Mouse (Mus musculus) layer of hippocampus, adult 2 months (tissue): ENCODE results near the gene Rab14. TPM values are rescaled to one million over a fixed set of nuclear protein-coding genes. Genes with fewer than 3 reads are reported as not detected.
A peak's percentile ranks its signal among the peaks of the same experiment; 100 is the strongest.

Experiments
- DNase-seq, 2 experiments: peaks; one replicate each; pipeline ENCODE4 v3.0.0; 2022; ENCODE audit warnings: low spot score in 2 of 2
- H3K27ac ChIP-seq: fragments of 200-600 bp; 2 replicates; pipeline ENCODE4 v1.8.1; 2022
- H3K4me3 ChIP-seq: fragments of 200-600 bp; 2 replicates; pipeline ENCODE4 v1.8.1; 2022; ENCODE audit warnings: mild to moderate bottlenecking
- CTCF ChIP-seq: fragments of 200-600 bp; conservative IDR thresholded peaks from 2 replicates; pipeline ENCODE4 v1.8.1; 2022; ENCODE audit warnings: antibody characterized with exemption, mild to moderate bottlenecking, moderate library complexity
- long read RNA-seq, 2 experiments: library from polyadenylated mRNA; stranded (forward); transcript quantifications; one replicate each; pipeline ENCODE4 v2.0.0; 2021; ENCODE audit warnings: borderline mapping rate in 2 of 2
- total RNA-seq, 2 experiments: library from RNA; stranded (reverse); gene quantifications; 2 replicates each; pipeline ENCODE4 v1.2.3; 2021

Rab14 gene
- 100 to 1,000 TPM; 234 to 238 TPM for total RNA-seq
- long read RNA-seq, experiment 1, transcript Rab14-201 (8 exons, 3,081 nt) = major isoform, 286 of 307 reads
- long read RNA-seq, experiment 1, partial matches to known transcripts = 6 of 307 reads
- long read RNA-seq, experiment 1, other reads (novel, unspliced or antisense) = 15 of 307 reads
- long read RNA-seq, experiment 2, transcript Rab14-201 (8 exons, 3,081 nt) = major isoform, 425 of 452 reads
- long read RNA-seq, experiment 2, partial matches to known transcripts = 8 of 452 reads
- long read RNA-seq, experiment 2, other reads (novel, unspliced or antisense) = 18 of 452 reads

DNA sequence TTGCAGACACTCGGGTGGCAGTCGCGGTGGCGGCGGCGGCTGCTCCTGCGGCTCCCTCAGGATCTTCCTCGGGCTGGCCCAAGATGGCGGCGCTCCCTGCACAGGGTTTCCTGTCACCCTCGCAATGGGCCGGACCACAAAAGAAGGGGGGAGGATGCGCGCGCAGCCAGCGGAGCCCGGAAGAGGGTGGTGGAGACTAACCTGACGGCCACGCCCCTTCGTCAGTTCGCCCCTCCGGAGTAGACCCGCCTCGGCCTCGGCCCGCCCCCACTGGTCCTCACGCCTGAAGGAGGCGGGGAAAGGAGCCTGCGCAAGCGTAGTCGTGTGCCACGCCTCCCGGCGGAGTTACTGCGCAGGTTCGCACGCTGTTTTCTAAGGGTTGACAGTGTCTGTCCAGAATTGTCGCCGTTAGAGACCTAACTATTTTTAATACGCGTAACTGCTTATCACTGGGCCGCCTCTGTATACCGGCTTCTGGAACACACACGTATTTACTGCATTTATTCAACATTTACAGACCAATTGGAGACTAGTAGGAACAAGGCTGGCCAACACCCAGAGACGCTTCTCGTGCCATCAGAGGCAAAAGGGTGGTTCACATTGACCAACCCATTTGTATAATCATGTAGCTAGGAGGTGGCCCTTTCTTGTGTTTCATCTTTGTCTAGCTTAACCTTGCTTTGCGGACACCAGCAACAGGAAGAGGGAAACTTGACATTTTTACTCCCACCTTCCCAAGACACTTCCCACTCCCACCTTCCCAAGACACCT is at the start of gene Rab14:
TSS of gene Rab14 (minus strand) at position 223 of the 771 bp plus-strand sequence.
- DNase-seq = peak; percentile 99 to 100
- peak within 1 kb of the TSS; percentile 100 for H3K27ac ChIP-seq
- peak within 1 kb of the TSS; percentile 92 for H3K4me3 ChIP-seq
- peak; percentile 31 for TF ChIP-seq CTCF

DNA sequence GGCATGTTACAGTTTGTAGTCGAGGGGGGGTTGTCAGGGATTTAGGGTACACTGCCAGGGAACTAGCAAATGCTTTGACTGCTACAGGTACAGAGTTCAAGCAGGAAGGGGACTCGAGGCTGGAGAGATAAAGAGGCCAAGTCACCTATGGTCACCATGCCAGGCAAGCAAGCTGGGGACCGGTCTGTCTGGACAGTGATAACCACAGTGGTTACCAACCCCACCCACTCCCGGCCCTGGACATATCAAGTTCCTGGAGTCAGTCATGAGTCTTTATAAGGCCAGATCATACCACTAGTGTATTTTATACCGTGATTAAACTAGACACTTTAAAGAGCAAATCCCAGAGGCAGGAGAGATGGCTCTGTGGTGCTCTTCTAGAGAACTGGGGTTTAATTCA is 46.8 kb upstream of the Rab14 start:
- no peak for TF ChIP-seq CTCF
- DNase-seq = no peak
- H3K27ac ChIP-seq = no peak overlapping the region
- H3K4me3 ChIP-seq = no peak overlapping the region

DNA sequence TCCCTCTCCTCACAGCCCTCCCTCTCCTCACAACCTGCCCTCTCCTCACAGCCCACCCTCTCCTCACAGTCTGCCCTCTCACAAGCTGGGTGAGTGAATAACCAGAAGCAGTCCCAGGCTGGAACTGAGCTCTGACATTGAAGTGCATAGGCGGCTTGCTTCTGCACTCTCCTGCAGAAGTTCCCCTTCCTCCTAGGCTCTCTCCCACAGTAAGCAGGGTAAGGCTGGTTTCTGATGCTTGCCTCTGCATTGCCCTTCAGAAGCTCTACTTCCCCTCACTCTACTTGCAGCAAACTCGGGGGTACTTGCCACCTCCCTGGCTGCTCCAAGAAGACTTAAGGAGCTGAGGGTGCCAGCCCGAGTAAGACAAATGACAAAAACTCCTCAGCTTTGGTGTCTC is 43.3 kb upstream of the Rab14 start:
- no peak for DNase-seq
- no peak overlapping the region for H3K27ac ChIP-seq
- TF ChIP-seq CTCF = no peak
- H3K4me3 ChIP-seq = no peak overlapping the region

DNA sequence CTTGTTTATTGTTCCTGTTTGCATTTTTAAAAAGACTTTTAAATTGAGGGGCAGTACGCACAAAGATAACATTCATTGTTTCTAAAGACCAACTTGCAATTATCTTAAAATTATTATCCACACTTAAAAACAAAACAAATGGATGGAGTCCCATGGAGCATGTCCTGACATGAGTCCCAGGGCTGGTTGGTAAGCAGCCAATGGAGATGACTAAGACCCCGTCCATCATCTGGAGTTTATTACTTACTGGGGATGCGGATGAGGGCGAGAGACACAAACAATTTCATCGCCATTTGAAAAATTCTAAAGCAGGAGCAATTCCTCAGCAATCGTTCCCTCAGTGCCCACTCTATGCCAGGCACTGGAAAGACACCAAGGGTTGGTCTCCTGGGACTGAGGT is 34.1 kb upstream of the Rab14 start:
- H3K4me3 ChIP-seq = no peak overlapping the region
- DNase-seq = no peak
- H3K27ac ChIP-seq = no peak overlapping the region
- TF ChIP-seq CTCF = no peak

DNA sequence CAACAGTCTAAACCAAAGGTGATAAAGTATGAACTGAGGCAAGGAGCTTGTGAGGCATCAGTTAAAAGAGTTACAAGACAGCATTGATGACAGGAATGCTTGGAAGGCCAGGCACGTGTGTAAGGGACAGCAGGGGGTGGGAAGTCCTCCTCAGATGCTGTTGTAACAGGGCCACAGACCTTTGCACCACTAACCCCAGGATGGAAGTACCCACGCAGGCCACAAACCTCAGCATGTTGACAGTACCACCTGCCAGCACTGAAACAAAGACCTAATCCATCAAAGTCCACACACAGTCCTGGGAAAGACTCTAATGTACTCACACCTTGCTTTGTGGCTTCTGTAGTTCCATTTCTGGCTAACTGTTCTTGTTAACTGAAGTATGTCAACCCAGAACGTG is 33.0 kb upstream of the Rab14 start:
- H3K27ac ChIP-seq = no peak overlapping the region
- no peak for TF ChIP-seq CTCF
- H3K4me3 ChIP-seq = no peak overlapping the region
- no peak for DNase-seq

DNA sequence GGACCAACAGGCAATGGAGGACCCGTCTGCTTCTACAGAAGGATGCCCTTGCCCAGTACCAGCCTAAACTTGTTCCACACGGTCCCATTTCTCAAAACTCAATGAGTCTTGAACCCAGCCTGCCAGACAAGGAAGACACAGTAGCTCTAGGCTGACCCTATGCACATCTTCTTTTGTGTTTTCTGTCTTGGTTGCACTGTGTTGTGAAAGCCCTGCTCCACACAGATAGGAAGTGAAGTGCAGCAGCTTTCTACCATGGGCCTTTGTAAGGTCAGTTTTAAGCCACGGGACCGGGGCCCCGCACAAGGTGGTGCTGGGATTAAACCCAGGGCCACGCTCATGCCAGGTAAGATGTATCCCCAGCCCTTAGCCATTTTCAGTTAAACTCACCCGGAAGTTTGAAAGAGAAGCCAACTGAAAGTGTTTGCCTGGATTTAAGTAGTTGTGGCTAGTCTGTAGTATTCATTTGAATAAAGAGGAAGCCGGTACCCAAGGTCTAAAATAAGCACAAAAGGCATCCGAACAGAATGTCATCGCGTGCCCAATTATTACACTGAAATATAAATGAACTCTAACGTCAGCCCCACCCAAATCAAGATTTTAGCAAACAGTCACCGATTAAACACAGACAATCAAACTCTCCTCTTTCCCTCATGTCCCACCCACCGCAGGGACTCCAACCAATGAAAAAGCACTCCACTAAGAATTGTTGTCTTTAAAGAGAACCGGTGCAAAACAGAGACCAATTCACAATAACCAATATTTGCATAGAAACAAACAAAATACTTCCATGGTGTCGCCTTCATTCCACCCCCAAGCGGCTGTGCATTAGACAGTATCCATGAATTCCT is 31.9 kb upstream of the Rab14 start:
- no peak for TF ChIP-seq CTCF
- no peak overlapping the region for H3K27ac ChIP-seq
- no peak overlapping the region for H3K4me3 ChIP-seq
- no peak for DNase-seq

DNA sequence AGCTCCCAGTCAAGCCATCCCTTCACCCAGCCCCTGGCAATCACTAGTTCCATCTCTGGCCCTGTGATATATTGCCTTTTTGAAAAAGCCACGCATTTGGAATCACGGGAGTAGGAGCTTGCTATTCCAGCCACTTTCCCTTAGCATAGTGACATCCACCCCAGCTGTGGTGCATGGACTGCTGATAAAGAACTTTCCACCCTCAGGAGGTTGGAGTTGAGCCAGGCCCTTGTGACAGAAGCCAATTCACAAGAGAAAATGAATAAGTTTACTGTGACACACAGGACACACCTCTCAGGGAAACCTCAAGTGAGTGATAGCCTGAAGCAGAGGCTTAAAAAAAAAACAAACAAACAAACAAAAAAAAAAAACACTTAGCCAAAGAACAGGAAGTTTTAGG is 31.0 kb upstream of the Rab14 start:
- H3K27ac ChIP-seq = no peak overlapping the region
- DNase-seq = no peak
- no peak overlapping the region for H3K4me3 ChIP-seq
- no peak for TF ChIP-seq CTCF

DNA sequence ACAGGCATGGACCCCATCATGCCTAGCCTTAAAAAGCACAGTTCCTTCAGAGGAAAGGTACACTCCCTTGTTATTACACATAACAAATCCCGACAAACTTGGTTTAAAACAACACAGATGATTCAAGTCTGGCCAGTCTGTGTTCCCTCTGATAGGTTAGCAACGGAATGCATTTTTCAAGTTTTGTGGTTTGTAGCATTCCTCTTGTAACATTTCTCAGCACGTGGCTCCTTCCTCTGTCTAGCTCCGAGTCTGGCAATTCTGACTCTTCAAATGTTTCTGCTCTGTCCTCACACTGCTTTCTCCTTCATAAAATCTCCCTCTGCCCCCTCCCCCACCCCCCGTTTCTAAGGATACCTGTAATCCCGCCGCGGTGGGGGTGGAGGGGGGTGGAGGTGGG is 29.3 kb upstream of the Rab14 start:
- no peak for TF ChIP-seq CTCF
- H3K4me3 ChIP-seq = no peak overlapping the region
- DNase-seq = no peak
- H3K27ac ChIP-seq = no peak overlapping the region

DNA sequence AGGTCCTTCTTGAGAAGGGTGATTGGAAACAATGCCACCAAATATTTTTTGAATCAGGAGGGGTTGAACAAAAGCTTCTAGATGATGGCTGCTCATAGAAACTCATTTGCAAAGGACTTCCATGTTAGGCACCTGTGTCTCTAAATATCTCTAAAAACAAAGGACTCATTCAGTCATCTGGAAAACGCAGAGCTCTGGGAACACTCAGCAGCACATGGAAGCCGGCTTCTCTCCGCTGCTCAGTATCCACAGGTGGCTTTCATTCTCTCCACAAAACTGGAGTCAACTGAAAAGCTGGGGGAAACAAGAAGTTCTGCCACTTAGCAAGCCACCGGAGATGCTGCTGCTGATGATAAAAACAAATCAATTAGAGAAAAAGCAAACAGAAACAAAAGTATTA is 27.2 kb upstream of the Rab14 start:
- no peak for TF ChIP-seq CTCF
- DNase-seq = no peak
- no peak overlapping the region for H3K27ac ChIP-seq

DNA sequence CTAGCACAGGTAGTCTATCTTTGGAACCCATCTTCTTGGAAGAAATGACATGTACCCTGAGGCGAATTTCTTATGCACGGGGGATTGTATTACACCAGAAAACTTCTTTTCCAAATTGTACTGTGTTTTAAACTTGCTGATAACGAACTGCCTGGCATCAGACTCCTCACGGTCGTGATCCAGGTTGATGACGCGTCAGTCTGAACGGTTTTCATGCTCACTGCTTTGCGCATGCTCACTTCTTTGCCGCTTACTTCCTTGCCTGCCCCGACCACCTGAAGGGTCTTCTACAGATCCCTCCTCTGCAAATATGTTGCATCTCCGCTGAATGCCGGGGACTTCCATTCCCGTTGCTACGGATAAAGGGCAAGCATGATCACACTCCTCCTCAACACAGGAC is 23.4 kb upstream of the Rab14 start:
- no peak overlapping the region for H3K4me3 ChIP-seq
- no peak for DNase-seq
- H3K27ac ChIP-seq = no peak overlapping the region
- TF ChIP-seq CTCF = no peak

More for the DNA sequence above, 27.2 kb upstream of the Rab14 start:
- no peak overlapping the region for H3K4me3 ChIP-seq

DNA sequence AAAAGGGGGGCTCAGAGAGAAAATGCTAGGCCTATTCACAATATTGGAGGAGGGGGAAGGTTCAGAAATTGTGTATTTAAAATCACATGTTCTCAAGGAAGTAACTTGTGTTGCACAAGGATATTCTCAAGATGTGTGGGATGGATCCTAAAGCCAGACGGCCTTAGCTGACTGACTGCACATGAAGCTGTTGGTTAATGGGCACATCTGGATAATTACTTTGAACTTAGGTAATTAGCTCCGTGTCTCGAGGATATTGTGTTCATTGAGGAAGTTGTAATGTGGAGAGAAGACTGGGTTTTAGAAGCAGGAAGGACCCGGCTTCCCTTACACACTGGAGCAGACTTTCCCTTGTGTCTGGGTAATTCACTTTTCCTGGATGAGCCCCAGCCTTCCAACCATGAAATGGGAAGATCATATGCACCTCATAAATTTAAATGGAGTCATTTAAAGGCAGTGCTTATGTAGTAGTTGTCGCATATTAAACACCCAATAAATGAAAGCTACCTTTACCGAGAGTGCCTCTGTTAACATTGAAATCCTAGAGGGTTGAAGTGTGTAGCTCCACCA is 22.0 kb upstream of the Rab14 start:
- TF ChIP-seq CTCF = no peak
- H3K4me3 ChIP-seq = no peak overlapping the region
- H3K27ac ChIP-seq = no peak overlapping the region
- no peak for DNase-seq

DNA sequence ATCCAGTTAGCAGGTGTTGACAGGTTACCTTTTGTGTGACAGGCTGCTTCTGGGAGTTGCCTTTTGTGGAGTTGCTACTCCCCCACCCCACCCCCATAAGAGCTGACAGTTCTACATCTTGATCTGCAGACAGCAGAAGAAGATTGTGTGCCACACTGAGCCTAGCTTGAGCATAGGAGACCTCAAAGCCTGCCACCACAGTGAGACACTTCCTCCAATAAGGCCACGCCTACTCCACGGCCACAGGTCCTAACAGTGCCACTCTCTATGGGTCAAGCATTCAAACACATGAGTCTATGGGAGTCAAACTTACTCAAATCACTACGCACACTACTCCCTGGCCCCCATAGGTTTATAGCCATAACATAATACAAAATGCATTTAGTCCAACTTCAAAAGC is 17.8 kb upstream of the Rab14 start:
- no peak for DNase-seq
- Histone ChIP-seq H3K4me3 (no peak overlapping the region), H3K27ac (no peak overlapping the region)
- no peak for TF ChIP-seq CTCF

DNA sequence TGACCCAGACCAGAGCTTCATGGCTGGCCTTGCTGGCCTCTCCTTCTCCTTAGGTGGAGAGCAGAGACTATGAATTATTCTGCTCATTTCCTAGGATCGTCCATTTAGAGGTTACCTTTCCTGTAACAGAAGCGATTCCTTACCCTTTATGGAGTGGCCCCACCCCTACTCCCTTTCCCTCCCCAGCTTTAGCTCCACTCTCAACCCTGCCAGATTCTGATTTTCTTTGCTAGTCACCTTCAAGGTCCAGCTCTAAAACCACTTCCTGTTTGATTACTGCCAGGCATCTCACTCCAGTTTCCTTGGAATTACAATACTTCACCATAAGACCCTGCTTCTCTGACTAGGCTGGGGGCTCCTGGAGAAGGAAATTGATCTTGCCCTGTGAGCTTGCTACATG is 15.8 kb upstream of the Rab14 start:
- TF ChIP-seq CTCF = no peak
- no peak overlapping the region for H3K4me3 ChIP-seq
- no peak overlapping the region for H3K27ac ChIP-seq
- DNase-seq = no peak
